Mouse (Mus musculus): ENCODE results near the gene Hspa2. TPM values are rescaled to one million over a fixed set of nuclear protein-coding genes. Genes with fewer than 3 reads are reported as not detected.

Hspa2 gene
- polyA plus RNA-seq (2012; ENCODE audit: insufficient read depth, insufficient read length, missing spikeins) = 1.3 and 3.1 TPM in 2 replicates

DNA sequence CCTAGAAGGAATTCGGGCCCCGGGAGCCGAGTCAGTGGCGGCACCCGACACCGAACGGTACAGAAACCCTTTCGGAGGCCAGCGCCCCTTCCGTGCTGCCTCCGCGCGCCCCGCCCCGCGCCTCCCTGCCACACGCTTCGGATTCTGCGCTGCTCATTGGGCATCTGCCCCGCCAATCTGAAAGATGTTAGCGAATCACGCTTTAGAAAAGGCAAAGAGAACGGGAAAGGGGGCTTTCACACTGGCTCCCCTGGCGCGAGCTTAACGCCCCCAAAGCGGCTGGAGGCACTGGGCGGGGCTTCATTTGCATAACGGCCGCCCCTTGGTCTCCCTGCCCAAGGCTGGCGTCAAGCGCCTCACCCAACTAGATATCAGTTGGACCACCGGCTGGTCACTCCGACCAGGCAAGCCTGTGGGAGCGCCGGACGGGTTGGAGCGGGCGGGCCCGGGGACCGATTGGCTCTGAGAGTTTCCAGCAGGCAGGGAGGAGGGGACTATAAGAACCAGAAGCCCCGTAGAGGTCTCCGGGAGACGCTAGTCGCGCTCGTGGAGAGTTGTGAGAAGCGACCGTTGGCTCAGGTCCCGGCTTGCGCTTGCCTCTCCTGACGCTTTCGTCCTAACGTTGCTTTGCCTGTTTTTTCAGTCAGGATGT lies at the start of gene Hspa2:
Gene Hspa2, plus strand, starts transcription at position 291 of the 652 bp plus-strand sequence.
- Histone ChIP-seq H3K4me3 (ENCODE audit: insufficient read depth, low read depth, low read length) (peak within 1 kb of the TSS; percentile 86), H3K27ac (replicated peaks; ENCODE audit: low read depth, low read length) (peak within 1 kb of the TSS; percentile 93), H3K4me1 (ENCODE audit: control insufficient read depth, insufficient read depth, insufficient read length, low read length) (peaks cover 13% of the 10 kb centered on the region; the same call in 1 of the 2 replicates)

DNA sequence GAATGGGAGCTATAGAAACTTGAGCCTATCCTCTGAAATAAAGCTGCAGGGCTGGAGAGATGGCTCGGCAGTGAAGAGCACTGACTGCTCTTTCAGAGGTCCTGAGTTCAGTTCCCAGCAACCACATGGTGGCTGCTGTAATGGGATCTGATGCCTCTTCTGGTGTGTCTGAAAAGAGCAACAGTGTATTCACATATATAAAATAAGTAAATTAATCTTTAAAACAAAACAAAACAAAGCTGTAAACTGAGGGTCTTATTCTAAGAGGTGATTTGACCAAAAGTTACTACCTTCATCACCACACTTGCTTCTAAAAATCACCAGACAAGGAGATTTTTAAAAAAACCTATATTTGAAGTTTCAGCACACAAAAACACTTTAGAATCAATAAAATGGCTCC lies 43.1 kb upstream of the Hspa2 start:
- Histone ChIP-seq H3K27ac (replicated peaks; ENCODE audit: low read depth, low read length) (no peak overlapping the region), H3K4me3 (ENCODE audit: insufficient read depth, low read depth, low read length) (no peak overlapping the region)

DNA sequence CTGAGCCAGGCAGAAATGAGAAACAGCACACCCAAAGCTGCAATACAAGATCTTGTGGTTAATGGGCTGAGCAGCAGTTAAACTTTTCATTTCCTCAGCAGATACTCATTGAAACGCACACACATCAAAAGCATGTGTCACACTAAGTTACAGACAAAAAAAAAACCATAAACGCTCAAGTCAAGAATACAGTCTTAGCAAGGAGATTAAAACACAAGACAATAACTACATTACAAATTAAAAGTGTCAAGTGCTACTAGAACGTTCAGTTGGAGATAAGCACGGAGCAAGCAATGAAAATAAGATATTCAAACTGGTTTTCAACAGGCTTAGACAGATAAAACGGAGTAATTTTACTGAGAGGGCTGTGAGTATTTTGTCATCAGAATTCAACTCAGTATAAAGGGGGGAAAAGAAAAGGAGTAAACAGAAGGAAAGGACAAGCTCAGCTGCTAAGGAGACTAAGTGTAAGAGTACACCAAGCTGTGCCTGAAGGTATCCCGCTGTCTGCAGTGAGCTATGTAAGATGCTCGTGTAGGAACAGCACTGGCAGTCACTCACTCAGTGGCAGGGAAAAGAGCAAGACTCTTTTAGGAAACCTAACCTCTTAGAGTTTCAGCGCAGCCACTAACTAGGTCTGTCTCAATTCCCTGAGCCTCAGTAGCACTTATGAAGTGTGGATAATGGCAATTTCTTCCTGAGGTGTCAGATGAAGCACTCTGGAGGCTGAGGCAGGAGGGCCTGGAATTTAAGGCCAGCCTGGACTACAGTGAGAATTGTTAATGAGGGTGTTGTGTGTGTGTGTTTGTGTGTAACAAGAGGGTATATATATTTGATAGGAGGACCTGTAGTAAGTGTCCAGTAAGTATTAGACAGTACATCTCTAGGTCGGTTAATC lies 42.3 kb upstream of the Hspa2 start:
- H3K4me3 ChIP-seq (ENCODE audit: insufficient read depth, low read depth, low read length) = no peak overlapping the region
- H3K4me1 ChIP-seq (ENCODE audit: control insufficient read depth, insufficient read depth, insufficient read length, low read length) = no peaks in the 10 kb centered on the region; the same call in 1 of the 2 replicates
- no peak overlapping the region for H3K27ac ChIP-seq (replicated peaks; ENCODE audit: low read depth, low read length)

More for the DNA sequence above, 43.1 kb upstream of the Hspa2 start:
- H3K4me1 ChIP-seq (ENCODE audit: control insufficient read depth, insufficient read depth, insufficient read length, low read length) = no peaks in the 10 kb centered on the region; the same call in 1 of the 2 replicates

DNA sequence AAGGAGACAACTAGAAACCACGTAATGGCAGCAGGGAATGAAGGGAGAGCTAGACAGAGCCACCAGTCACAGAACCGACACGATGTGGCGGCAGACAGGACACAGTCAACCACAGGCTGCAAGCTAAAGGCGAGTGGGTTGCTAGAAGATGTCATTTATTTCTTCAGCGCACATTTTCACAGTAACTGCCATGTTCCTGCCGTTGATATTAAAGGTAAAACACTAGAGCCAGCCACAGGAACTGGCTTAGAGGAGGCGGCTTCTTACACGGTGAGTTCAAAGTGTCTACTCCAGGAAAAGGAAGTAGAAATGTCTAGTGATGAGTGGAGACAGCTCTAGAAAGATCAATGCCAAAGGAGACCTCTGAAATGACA lies 41.7 kb upstream of the Hspa2 start:
- Histone ChIP-seq H3K4me1 (ENCODE audit: control insufficient read depth, insufficient read depth, insufficient read length, low read length) (no peaks in the 10 kb centered on the region; the same call in 1 of the 2 replicates), H3K4me3 (ENCODE audit: insufficient read depth, low read depth, low read length) (no peak overlapping the region), H3K27ac (replicated peaks; ENCODE audit: low read depth, low read length) (no peak overlapping the region)

DNA sequence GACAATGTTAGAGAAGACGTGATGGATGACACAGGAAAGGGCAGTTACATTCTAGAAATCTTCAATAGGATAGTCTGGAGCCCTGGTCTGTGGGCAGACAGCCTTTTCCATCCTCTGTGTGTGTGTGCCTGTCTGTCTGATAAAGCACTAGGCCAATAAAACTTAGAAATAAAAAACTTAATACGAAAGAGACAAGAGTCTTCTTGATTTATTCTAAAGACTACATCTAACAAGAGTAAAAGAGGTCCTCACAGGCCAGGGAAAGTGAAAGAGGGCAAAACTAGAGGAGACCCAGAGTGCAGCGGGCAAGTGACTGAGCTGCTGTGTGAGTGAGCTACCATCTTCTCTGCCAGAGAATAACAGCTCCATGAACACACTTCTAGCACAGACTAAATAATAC lies 37.7 kb upstream of the Hspa2 start:
- Histone ChIP-seq H3K4me3 (ENCODE audit: insufficient read depth, low read depth, low read length) (no peak overlapping the region), H3K27ac (replicated peaks; ENCODE audit: low read depth, low read length) (no peak overlapping the region), H3K4me1 (ENCODE audit: control insufficient read depth, insufficient read depth, insufficient read length, low read length) (no peaks in the 10 kb centered on the region; the same call in none of the 2 replicates)

DNA sequence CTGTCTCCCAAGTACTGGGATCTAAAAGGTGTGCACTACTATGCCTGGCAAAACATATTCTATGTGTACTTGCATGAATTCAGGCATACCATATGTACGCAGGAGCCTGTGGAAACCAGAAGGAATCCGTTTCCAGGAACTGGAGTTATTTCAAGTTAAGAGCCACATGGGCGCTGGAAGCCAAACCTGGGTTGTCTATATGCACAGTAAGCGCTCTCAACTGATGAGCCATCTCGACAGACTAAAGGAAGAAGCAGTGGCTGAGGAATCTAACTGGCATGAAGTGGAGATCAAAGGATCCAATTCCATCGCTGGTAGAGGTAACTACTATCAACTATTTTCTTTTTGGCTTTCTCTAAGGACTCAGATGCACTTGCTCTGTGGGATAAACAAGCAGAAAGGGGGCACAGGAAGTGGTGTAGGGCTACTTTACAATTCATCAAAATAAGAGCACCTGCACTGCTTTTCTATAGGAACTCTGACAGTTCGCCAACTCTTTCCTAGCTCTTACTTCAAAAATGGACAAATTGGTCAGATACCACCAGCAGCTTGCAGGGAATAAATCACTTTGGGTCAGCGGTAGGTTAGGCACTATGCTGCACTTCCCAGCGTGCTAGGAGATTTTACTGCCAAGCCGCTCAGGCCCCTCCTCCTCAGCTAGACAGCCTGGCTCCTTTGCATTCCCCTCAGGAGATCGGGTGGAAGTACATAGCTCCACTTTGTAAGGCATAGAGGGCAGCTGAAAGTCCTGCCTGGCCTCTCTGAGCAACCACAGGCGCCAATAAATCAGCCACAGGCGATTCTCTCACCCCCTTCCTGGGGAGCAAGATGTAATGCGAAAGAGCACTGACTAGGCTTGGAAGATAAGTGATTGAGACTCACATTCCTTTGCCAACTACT lies 36.6 kb upstream of the Hspa2 start:
- Histone ChIP-seq H3K27ac (replicated peaks; ENCODE audit: low read depth, low read length) (no peak overlapping the region), H3K4me1 (ENCODE audit: control insufficient read depth, insufficient read depth, insufficient read length, low read length) (peaks cover 5% of the 10 kb centered on the region), H3K4me3 (ENCODE audit: insufficient read depth, low read depth, low read length) (peak overlapping the region; percentile 2; the same call in 1 of the 2 replicates)

DNA sequence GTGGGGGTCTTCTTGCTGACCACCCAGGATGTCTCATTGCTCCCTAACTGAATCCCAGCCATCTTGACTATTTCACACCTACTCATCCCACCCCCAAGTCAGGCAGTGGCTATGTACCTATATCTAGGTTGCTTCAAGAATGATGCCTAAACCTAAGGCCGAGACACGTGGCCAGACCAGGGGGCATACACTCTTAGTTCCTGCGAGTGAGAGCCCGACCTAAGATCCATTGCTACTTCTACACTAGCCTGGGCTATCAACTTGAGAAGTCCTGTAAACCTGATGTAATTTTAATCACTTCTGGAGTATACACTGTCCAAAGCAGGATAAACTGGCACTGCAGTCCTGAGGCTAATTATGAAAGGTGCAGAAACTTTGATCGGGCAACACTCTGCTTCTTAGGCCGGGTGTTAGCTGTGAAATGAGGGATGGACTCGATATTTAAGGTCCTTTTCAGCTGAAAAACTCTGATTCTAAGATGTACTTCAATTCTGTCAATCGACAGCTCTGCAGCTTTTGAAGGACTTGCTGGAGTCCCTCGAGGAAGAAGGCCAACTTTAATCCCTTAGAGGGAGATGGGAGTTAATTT lies 35.7 kb upstream of the Hspa2 start:
- Histone ChIP-seq H3K4me1 (ENCODE audit: control insufficient read depth, insufficient read depth, insufficient read length, low read length) (peaks cover 12% of the 10 kb centered on the region), H3K27ac (replicated peaks; ENCODE audit: low read depth, low read length) (0 out of 2 replicates have a peak overlapping the region, but pooled peaks have one; percentile 20), H3K4me3 (ENCODE audit: insufficient read depth, low read depth, low read length) (peak overlapping the region; percentile 92)

DNA sequence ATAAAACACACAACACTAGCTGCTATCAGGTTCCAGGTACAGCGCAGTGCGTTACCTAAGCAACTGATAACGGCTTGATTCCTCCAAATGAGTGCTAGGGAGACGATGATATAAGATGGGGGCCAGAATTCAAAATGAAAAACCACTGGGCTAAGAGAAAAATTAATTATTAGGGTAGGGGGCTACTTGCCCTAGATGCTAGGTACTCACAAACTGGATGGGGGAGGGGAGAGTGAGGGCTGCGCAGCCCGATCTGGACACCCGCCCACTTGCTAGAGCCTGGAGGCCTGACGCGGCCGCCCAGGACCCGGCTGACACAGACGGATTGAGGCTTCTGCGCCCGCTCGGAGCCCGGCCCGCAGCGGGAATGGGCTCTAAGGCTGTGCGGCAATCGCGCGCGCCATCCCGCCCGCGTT lies 35.2 kb upstream of the Hspa2 start:
- H3K4me3 ChIP-seq (ENCODE audit: insufficient read depth, low read depth, low read length) = peak overlapping the region; percentile 92
- peaks cover 12% of the 10 kb centered on the region for H3K4me1 ChIP-seq (ENCODE audit: control insufficient read depth, insufficient read depth, insufficient read length, low read length)
- peak overlapping the region; percentile 64 for H3K27ac ChIP-seq (replicated peaks; ENCODE audit: low read depth, low read length)

DNA sequence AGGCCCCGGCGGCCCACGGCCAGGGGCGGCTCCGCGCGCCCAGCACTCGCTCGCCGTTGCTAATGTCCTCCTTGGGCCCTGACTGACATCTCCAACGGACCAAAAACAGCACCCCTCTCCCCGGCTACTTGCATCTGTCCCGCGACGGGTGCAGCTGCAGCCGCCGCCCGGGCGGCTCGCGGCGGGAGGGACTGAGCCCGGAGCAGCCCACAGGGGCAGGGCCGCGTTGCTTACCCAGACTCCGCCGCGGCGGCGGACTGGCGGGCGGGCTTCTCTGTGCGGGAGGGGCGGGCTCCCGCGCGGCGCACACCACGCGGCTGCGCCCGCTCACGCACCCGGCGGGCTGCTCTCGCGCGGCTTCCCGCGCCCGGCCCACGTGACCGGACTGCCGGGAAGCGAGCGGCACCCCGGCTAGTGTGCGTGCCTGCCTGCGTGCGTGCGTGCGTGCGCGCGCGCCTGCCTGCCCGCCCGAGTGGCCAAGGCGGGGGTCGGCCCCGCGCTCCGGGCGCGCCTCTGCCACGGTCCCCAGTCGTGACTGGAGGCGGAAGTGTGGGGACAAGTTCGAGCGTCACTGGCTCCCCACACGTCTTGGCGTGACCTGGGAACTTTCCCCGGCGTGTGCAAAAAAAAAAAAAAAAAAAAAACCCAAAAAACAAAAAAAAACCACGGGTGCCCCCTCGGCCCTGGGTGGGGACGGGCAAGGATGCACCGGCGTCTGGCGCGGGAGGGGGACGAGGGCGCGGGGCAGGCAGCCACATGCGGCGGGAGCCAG lies 34.6 kb upstream of the Hspa2 start, which contains the start of gene Zbtb25:
Gene Zbtb25, minus strand, starts transcription at position 397 of the 772 bp plus-strand sequence.
- Histone ChIP-seq H3K4me3 (ENCODE audit: insufficient read depth, low read depth, low read length) (peak within 1 kb of the TSS; percentile 92), H3K4me1 (ENCODE audit: control insufficient read depth, insufficient read depth, insufficient read length, low read length) (peaks cover 12% of the 10 kb centered on the region), H3K27ac (replicated peaks; ENCODE audit: low read depth, low read length) (peak within 1 kb of the TSS; percentile 84)

DNA sequence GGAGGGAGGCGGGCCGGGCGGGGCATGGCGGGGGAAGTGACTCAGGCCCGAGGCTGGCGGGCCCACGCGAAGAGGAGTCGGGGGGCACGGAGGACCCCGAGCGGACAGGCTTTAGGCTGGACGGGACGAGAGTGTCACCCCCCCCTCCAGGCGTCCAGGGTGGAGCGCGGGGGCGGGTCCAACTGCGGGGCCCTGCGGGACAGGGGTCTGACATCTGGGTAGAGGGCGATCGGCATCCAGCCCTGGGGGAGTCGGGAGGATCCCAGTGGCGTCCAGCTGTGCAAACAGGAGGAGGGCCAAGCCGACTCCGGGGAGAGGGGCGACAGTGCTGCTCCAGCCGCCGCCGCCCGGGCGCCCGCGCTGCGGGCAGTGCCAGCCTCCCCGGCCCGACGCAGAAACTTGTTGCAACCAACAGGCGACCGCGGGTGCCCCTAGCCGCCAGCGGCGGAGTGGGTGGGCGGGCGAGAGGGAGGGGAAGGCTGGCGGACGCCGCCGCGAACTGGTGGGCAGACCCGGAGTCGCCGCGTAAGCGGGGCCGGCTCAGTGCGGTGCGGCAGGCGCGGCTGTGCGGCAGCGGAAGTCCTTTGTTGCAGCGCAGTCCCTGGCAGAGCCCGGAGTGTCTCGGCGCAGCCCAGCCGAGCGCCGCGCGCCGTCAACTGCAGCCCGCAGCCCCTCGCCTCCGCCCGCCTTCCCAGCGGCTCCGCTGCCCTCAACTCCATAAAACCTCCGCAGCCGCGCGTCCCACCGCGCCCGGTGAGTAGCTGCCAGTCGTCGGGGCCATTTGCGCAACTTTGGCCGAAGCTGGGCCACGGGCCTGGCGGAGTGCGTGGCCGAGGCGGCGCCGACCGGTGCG lies 33.8 kb upstream of the Hspa2 start, which contains the start of gene Zbtb1:
Gene Zbtb1, plus strand, starts transcription at position 289 of the 853 bp plus-strand sequence.
- Histone ChIP-seq H3K4me1 (ENCODE audit: control insufficient read depth, insufficient read depth, insufficient read length, low read length) (peaks cover 12% of the 10 kb centered on the region), H3K27ac (replicated peaks; ENCODE audit: low read depth, low read length) (peak within 1 kb of the TSS; percentile 84), H3K4me3 (ENCODE audit: insufficient read depth, low read depth, low read length) (peak within 1 kb of the TSS; percentile 92)

DNA sequence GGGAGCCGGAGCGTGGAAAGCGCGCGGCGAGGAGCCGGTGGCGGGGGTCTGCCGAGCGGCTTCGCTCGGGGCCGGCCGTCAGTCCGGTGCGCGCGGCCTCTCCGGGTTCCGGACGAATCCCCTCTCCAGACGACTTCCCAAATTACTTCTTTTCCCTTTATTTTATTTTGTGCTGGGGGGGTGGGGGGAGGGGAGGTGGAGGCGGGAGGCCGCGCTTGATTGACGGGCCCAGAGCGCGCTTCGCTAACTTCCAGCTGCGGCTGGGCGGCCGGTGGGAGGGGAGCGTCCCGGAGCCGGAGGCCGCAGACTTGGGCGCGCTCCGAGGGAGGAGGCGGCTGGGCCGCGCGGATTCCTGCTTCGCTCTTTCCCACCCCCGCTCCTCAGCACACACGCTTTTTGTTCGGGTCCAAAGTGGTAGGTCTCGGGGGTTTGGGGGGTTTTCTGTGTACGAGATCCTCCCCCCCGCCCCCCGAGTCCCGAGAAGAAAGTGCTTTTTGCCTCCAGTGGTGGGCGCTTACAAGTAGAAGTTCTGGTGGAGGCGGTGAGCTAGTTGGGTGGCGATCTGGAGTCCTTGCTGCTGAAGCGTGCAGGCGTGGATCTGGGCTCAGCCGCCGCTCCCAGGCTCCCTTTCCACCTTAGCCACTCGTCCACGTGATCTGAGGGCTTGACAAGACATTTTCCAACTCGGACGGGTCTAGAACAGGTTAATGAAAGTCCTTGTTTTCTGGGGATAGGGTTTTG lies 33.0 kb upstream of the Hspa2 start:
- H3K4me1 ChIP-seq (ENCODE audit: control insufficient read depth, insufficient read depth, insufficient read length, low read length) = peaks cover 12% of the 10 kb centered on the region

DNA sequence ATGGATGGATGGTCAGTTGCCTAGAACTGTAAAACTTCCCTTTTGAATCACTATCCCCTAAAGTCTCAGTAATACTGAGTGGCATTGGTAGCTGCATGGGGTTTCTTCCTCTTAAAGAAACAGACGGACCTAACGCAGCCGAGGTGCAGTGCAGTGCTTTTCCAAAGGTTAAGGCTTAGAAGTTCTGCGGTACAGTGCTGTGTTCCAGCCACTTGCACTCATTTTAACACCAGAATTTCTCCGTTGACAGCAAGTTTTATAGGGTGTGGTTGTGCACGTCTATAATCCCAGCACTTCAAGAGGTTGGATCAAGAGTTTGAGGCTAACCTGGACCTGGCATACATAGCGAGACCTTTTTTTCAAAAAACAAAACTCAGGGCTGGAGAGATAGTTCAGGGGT lies 31.9 kb upstream of the Hspa2 start:
- H3K4me3 ChIP-seq (ENCODE audit: insufficient read depth, low read depth, low read length) = peak overlapping the region; percentile 26

More for the DNA sequence above, 33.0 kb upstream of the Hspa2 start:
- H3K27ac ChIP-seq (replicated peaks; ENCODE audit: low read depth, low read length) = peak overlapping the region; percentile 84
- H3K4me3 ChIP-seq (ENCODE audit: insufficient read depth, low read depth, low read length) = peak overlapping the region; percentile 92

More for the DNA sequence above, 31.9 kb upstream of the Hspa2 start:
- Histone ChIP-seq H3K4me1 (ENCODE audit: control insufficient read depth, insufficient read depth, insufficient read length, low read length) (peaks cover 12% of the 10 kb centered on the region), H3K27ac (replicated peaks; ENCODE audit: low read depth, low read length) (no peak overlapping the region)

Data from brown adipose tissue, adult 24 weeks (tissue).